Mouse (Mus musculus) testis, adult 2 months (tissue): Measurements from ENCODE around the gene C2.

Source experiments
- CTCF ChIP-seq: fragments of 200-500 bp; IDR thresholded peaks from 2 replicates; pipeline ENCODE4 v1.5.1; 2012; ENCODE audit warnings: low read depth, mild to moderate bottlenecking, inconsistent platforms, low read length, moderate library complexity; ENCODE audit not compliant: control insufficient read depth, insufficient read depth, insufficient replicate concordance
- POLR2A ChIP-seq: fragments of 200-500 bp; IDR thresholded peaks from 2 replicates; pipeline ENCODE4 v1.6.1; 2012; ENCODE audit warnings: low read depth, mild to moderate bottlenecking, inconsistent platforms, low read length, moderate library complexity; ENCODE audit not compliant: control insufficient read depth

GRCm38 (mm10) chr17:34814818-34815370 lies 83.2 kb downstream of the C2 start:
- TF ChIP-seq CTCF (no peak), POLR2A (no peak)
